Mouse (Mus musculus) lung, postnatal 10 days (tissue): Measurements from ENCODE around the gene Prr36.

Experiments used
- DNase-seq: peaks from one replicate; pipeline ENCODE4 v3.0.0; 2021

Prr36 gene

GRCm38 (mm10) chr8:4239193-4239890, 22.1 kb upstream of the Prr36 start:
- DNase-seq, result no peak

- peak; percentile 100 for DNase-seq
These were observed 21.4 kb upstream of the Prr36 start, which contains the start of the genes Map2k7 and Gm49320 for GRCm38 (mm10) chr8:4238434-4239192. Gene Map2k7, plus strand, starts transcription at chr8:4238740. Gene Gm49320, plus strand, starts transcription at chr8:4238865.

- DNase-seq, result peak; percentile 46
These were observed 20.7 kb upstream of the Prr36 start for GRCm38 (mm10) chr8:4237814-4238433.

GRCm38 (mm10) chr8:4230612-4231351, 13.5 kb upstream of the Prr36 start:
- DNase-seq, result peak; percentile 46

GRCm38 (mm10) chr8:4229784-4230183, 12.5 kb upstream of the Prr36 start:
- no peak for DNase-seq

- no peak for DNase-seq
These were observed 10.7 kb upstream of the Prr36 start for GRCm38 (mm10) chr8:4227919-4228318.

- peak; percentile 53 for DNase-seq
These were observed 9.6 kb upstream of the Prr36 start, which contains the start of gene Lrrc8e for GRCm38 (mm10) chr8:4226739-4227347. Gene Lrrc8e, plus strand, starts transcription at chr8:4226827.

GRCm38 (mm10) chr8:4226323-4226722, 9.1 kb upstream of the Prr36 start:
- DNase-seq, result no peak

- DNase-seq, result no peak
These were observed 4.8 kb upstream of the Prr36 start for GRCm38 (mm10) chr8:4222059-4222458.

GRCm38 (mm10) chr8:4219617-4220016, 2.4 kb upstream of the Prr36 start:
- no peak for DNase-seq

- DNase-seq, result no peak
These were observed 963 bp downstream of the Prr36 start for GRCm38 (mm10) chr8:4216296-4216695.

- DNase-seq, result peak; percentile 93
These were observed 3.0 kb downstream of the Prr36 start for GRCm38 (mm10) chr8:4214006-4214980.

GRCm38 (mm10) chr8:4213210-4214005, 3.9 kb downstream of the Prr36 start:
- peak; percentile 83 for DNase-seq

- peak; percentile 27 for DNase-seq
These were observed 4.5 kb downstream of the Prr36 start for GRCm38 (mm10) chr8:4212809-4213209.

GRCm38 (mm10) chr8:4211097-4211496, 6.2 kb downstream of the Prr36 start:
- no peak for DNase-seq

GRCm38 (mm10) chr8:4207016-4207350, 10.3 kb downstream of the Prr36 start:
- no peak for DNase-seq

GRCm38 (mm10) chr8:4206182-4207015, 10.9 kb downstream of the Prr36 start:
- no peak for DNase-seq

GRCm38 (mm10) chr8:4205246-4206123, 11.8 kb downstream of the Prr36 start:
- DNase-seq, result no peak
